Mouse (Mus musculus): ENCODE measurements at regions not wholly inside any gene's neighbourhood (a gene's known extent, or its start where the extent isn't known, plus 50 kb on each side); places are given as distances from the start of the nearest gene placed in this dataset.

DNA sequence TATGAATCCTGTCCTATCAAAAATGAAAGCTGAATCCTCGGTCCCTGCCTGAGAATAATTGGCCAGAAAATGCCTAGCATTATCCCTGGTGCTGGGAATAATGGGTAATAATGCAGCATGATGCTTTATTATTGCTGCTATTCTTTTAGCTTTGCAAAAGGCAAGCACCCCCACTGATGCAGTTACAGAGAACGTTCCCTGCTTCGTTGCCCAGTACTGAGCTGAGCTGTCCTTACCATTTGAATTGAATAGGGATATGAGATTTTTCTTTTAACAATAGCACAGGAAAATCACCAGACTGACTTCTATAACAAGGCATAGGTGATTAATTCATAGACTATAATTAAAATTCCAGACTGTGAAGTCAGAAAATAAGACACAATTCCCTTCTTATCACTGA lies 566.5 kb downstream of the Htr1a start:
- Histone ChIP-seq H3K4me1 (ENCODE audit: control insufficient read depth, insufficient read depth, low read length) (no peaks in the 10 kb centered on the region), H3K27me3 (replicated peaks; ENCODE audit: control insufficient read depth, insufficient read depth, low read length) (no peaks in the 10 kb centered on the region), H3K4me3 (ENCODE audit: low read depth, low read length) (no peak overlapping the region), H3K27ac (ENCODE audit: low read depth, low read length) (no peak overlapping the region), H3K36me3 (ENCODE audit: control insufficient read depth, insufficient read depth, low read length) (no peaks in the 10 kb centered on the region), H3K9ac (ENCODE audit: low read length) (no peak overlapping the region), H3K9me3 (replicated peaks; ENCODE audit: control insufficient read depth, low read length) (no peaks in the 10 kb centered on the region), H3K4me2 (ENCODE audit: low read length) (no peak overlapping the region)
- DNase-seq (ENCODE audit: low spot score) (peak; percentile 14), ATAC-seq (no peak)
- 28% methylated on average over 3 of the region's 3 CpGs for WGBS

DNA sequence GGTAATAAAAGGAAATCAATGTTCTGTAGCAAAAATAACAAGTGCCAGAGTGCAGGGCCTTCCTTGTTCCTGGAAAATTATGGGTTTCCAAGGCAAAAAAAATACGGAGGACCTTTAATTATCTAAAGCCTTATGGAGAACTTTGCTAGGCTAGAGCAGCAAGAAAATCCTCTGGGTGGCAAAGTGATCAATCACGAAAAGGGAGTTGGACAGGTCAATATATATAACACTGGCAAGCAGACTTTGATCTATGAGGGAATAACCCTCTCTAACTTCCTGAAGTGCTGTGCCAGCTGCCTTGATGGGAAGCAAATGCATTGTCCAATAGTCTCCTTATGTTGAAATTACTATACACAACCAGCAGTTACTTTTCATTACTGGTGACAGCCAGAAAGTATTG lies 584.5 kb downstream of the Htr1a start:
- H3K9me3 ChIP-seq (replicated peaks; ENCODE audit: control insufficient read depth, low read length), result no peaks in the 10 kb centered on the region
- no peak overlapping the region for H3K27ac ChIP-seq (ENCODE audit: low read depth, low read length)
- no peak overlapping the region for H3K4me2 ChIP-seq (ENCODE audit: low read length)
- DNase-seq (ENCODE audit: low spot score), result no peak
- no peaks in the 10 kb centered on the region for H3K27me3 ChIP-seq (replicated peaks; ENCODE audit: control insufficient read depth, insufficient read depth, low read length)
- no peak overlapping the region for H3K9ac ChIP-seq (ENCODE audit: low read length)
- no peaks in the 10 kb centered on the region for H3K4me1 ChIP-seq (ENCODE audit: control insufficient read depth, insufficient read depth, low read length)
- 79% methylated on average over 2 of the region's 2 CpGs for WGBS
- ATAC-seq, result no peak
- H3K36me3 ChIP-seq (ENCODE audit: control insufficient read depth, insufficient read depth, low read length), result no peaks in the 10 kb centered on the region
- H3K4me3 ChIP-seq (ENCODE audit: low read depth, low read length), result no peak overlapping the region
